In the genomic region with DNA sequence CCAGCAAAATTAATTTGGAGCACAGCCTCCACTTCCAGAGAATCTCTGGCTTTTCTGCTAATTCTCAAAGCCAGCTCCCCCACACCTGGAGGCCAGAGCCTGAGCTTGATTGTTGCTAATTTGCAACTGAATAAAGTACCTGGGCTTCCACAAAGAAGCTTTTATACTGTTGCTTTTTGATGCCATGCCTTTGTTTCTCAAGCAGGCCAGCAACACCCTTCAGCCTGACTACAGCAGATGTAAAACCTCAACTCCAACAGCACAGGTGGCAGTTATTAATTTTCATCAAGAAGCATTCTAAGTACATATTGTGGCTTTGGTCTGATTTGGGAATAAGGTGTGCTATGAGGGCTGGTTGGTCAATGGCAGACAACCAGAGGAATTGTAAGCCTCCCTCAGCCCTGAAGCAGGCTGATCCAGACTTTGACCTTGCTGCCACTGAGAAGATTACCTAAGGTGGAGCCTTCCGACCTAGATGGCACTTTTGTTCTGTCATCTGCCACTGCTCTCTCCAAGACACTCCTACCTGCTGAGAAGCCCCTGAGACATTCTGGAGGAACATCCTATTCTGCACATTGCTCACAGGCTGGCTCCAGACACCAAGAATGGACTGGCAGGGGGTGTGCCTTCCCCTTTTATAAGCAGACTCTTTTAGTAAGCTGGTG, we compare ENCODE assay signal across 3 mouse cellular contexts. TPM values are rescaled to one million over a fixed set of nuclear protein-coding genes. Genes with fewer than 3 reads are reported as not detected.
"Had no signal": no experiment of that assay in that cellular context is flagged by ENCODE, and none has a peak within 500 bp of the region (broad histone marks: within the 10 kb centered on the region; RNA-seq: fewer than 3 reads in every experiment).

No protein-coding gene starts in this region.

RNA-seq across cellular contexts. Expression of a gene that starts 44.4 kb away (rescaled TPM):
- total RNA-seq: megakaryocyte progenitor cell, adult 5-6 weeks; megakaryocyte-erythroid progenitor cell, adult 5-6 weeks; monocyte, adult 5-6 weeks had no signal
